Mouse (Mus musculus) brain, embryonic 14.5 days (tissue): Measurements from ENCODE around the gene Tubg2.

ENCODE experiments used
- CTCF ChIP-seq: fragments of 200-500 bp; IDR thresholded peaks from 2 replicates; pipeline ENCODE4 v1.5.1; 2012; ENCODE audit warnings: inconsistent platforms, mild to moderate bottlenecking, moderate library complexity, borderline replicate concordance; ENCODE audit not compliant: insufficient read depth, insufficient read length; ENCODE audit errors: extremely low read depth
- POLR2A ChIP-seq: fragments of 200-500 bp; IDR thresholded peaks from 2 replicates; pipeline ENCODE4 v1.6.1; 2012; ENCODE audit warnings: mild to moderate bottlenecking, inconsistent platforms, borderline replicate concordance; ENCODE audit not compliant: poor library complexity, insufficient read depth, insufficient read length, severe bottlenecking; ENCODE audit errors: extremely low read depth

DNA sequence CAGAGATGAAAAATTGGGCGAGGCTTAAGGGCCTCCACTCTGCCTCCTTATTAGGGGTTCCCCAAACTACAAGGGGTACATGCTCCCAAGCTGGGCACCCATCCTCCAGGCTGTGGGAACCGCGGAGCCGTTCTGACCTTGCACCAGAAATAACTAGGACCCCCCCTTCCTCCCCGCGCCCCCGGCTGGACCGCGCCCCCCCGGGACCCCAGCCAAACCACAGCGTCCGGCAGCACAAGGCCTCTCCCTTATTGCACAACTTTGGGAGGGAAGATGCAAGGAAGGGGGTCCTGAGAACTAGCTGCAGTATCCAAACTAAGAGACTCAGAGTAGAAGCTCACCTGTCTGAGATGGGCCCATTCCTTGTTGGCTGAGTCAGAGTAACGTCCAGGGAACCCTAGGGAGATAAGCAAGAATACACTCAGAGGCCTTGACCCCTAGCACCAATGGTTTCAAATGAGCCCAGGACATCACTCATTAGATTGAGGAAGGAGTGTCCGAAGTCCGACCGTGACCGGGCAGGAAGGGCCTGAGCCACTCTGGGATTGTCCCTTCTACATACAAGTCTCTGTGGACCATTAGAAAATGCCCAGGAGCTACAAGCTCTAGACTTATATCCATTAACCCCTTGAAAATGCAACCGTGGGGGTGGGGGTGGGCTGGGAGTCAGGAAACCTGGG is 12.7 kb downstream of the Tubg2 start:
- TF ChIP-seq CTCF (no peak), POLR2A (no peak)
